Mouse (Mus musculus) ES-Bruce4 (cell line): ENCODE data around the gene Ulk4. TPM values are rescaled to one million over a fixed set of nuclear protein-coding genes. Genes with fewer than 3 reads are reported as not detected.

Experiments used
- H3K27ac ChIP-seq: 2 replicates; pipeline ENCODE4 v1.5.1; 2012; ENCODE audit warnings: low read length, inconsistent platforms; ENCODE audit not compliant: insufficient read depth
- H3K27me3 ChIP-seq: 2 replicates; pipeline ENCODE4 v1.6.1; 2012; ENCODE audit warnings: mild to moderate bottlenecking, low read length, inconsistent platforms; ENCODE audit not compliant: control insufficient read depth, poor library complexity, insufficient read depth, severe bottlenecking
- H3K36me3 ChIP-seq: 2 replicates; pipeline ENCODE4 v1.6.1; 2012; ENCODE audit warnings: inconsistent platforms, mild to moderate bottlenecking, low read length, moderate library complexity; ENCODE audit not compliant: control insufficient read depth, poor library complexity, insufficient read depth, severe bottlenecking
- H3K4me1 ChIP-seq: one replicate; pipeline ENCODE4 v1.8.1; 2011; ENCODE audit warnings: low read length; ENCODE audit not compliant: control insufficient read depth, insufficient read depth
- H3K4me3 ChIP-seq: 2 replicates; pipeline ENCODE4 v1.5.1; 2011; ENCODE audit warnings: low read depth, mild to moderate bottlenecking, low read length
- H3K9ac ChIP-seq: 2 replicates; pipeline ENCODE4 v1.6.1; 2012; ENCODE audit warnings: low read depth, mild to moderate bottlenecking, inconsistent platforms; ENCODE audit not compliant: poor library complexity, severe bottlenecking
- H3K9me3 ChIP-seq: replicated peaks from 2 replicates; pipeline ENCODE4 v1.6.1; 2012; ENCODE audit warnings: mild to moderate bottlenecking, low read length, inconsistent platforms; ENCODE audit not compliant: control insufficient read depth, poor library complexity, insufficient read depth, severe bottlenecking
- CTCF ChIP-seq: IDR thresholded peaks from one replicate; pipeline ENCODE4 v1.8.1; 2011; ENCODE audit warnings: low read depth, low read length
- EP300 ChIP-seq: IDR thresholded peaks from 2 replicates; pipeline ENCODE4 v1.6.1; 2011; ENCODE audit warnings: low read depth, low read length; ENCODE audit not compliant: insufficient read depth
- POLR2A ChIP-seq: IDR thresholded peaks from one replicate; pipeline ENCODE4 v1.8.1; 2011; ENCODE audit warnings: low read length; ENCODE audit not compliant: insufficient read depth
- polyA plus RNA-seq: library from polyadenylated mRNA; stranded (reverse); fragments of >200 nt; gene quantifications from 2 replicates; pipeline ENCODE4 v1.2.4, GENCODE M21; 2011; ENCODE audit warnings: low read depth; ENCODE audit not compliant: missing spikeins, insufficient read depth, insufficient read length

Ulk4 gene
- polyA plus RNA-seq, 1 experiment = 3.3 TPM

GRCm38 (mm10) chr9:121196473-121196872 lies 80.5 kb downstream of the Ulk4 start:
- H3K27me3 ChIP-seq = no peaks in the 10 kb centered on the region
- H3K4me1 ChIP-seq = no peaks in the 10 kb centered on the region
- no peaks in the 10 kb centered on the region for H3K36me3 ChIP-seq
- H3K9me3 ChIP-seq = no peaks in the 10 kb centered on the region
- TF ChIP-seq EP300 (no peak), CTCF (no peak), POLR2A (no peak)
- H3K4me3 ChIP-seq = no peak overlapping the region
- no peak overlapping the region for H3K27ac ChIP-seq
- H3K9ac ChIP-seq = no peak overlapping the region

- no peak overlapping the region for H3K9ac ChIP-seq
- no peaks in the 10 kb centered on the region for H3K27me3 ChIP-seq
- TF ChIP-seq POLR2A (no peak), CTCF (no peak), EP300 (no peak)
- no peaks in the 10 kb centered on the region for H3K4me1 ChIP-seq
- H3K36me3 ChIP-seq = no peaks in the 10 kb centered on the region
- H3K9me3 ChIP-seq = no peaks in the 10 kb centered on the region
- H3K27ac ChIP-seq = no peak overlapping the region
- H3K4me3 ChIP-seq = no peak overlapping the region
Measured at GRCm38 (mm10) chr9:121195106-121195505, 81.9 kb downstream of the Ulk4 start.

- H3K4me3 ChIP-seq = no peak overlapping the region
- TF ChIP-seq POLR2A = no peak
- no peak for TF ChIP-seq CTCF
- no peak for TF ChIP-seq EP300
Measured at GRCm38 (mm10) chr9:121192601-121193370, 84.2 kb downstream of the Ulk4 start.

GRCm38 (mm10) chr9:121187811-121188210 lies 89.2 kb downstream of the Ulk4 start:
- H3K4me1 ChIP-seq = no peaks in the 10 kb centered on the region
- H3K9me3 ChIP-seq = no peaks in the 10 kb centered on the region
- no peaks in the 10 kb centered on the region for H3K27me3 ChIP-seq
- H3K36me3 ChIP-seq = no peaks in the 10 kb centered on the region
- no peak overlapping the region for H3K27ac ChIP-seq
- H3K4me3 ChIP-seq = no peak overlapping the region
- TF ChIP-seq EP300 (no peak), CTCF (no peak), POLR2A (no peak)
- no peak overlapping the region for H3K9ac ChIP-seq

More at GRCm38 (mm10) chr9:121192601-121193370, 84.2 kb downstream of the Ulk4 start:
- H3K27ac ChIP-seq = no peak overlapping the region
- H3K27me3 ChIP-seq = no peaks in the 10 kb centered on the region
- no peaks in the 10 kb centered on the region for H3K4me1 ChIP-seq
- H3K9ac ChIP-seq = no peak overlapping the region
- no peaks in the 10 kb centered on the region for H3K36me3 ChIP-seq
- H3K9me3 ChIP-seq = no peaks in the 10 kb centered on the region

GRCm38 (mm10) chr9:121185796-121186195 lies 91.2 kb downstream of the Ulk4 start:
- Histone ChIP-seq H3K4me1 (no peaks in the 10 kb centered on the region), H3K9ac (no peak overlapping the region), H3K9me3 (no peaks in the 10 kb centered on the region), H3K27me3 (no peaks in the 10 kb centered on the region), H3K4me3 (no peak overlapping the region), H3K36me3 (no peaks in the 10 kb centered on the region), H3K27ac (no peak overlapping the region)
- TF ChIP-seq CTCF (no peak), EP300 (no peak)

- no peak overlapping the region for H3K27ac ChIP-seq
- H3K9ac ChIP-seq = no peak overlapping the region
- no peaks in the 10 kb centered on the region for H3K4me1 ChIP-seq
- no peaks in the 10 kb centered on the region for H3K36me3 ChIP-seq
- no peaks in the 10 kb centered on the region for H3K27me3 ChIP-seq
- no peak for TF ChIP-seq CTCF
- no peak for TF ChIP-seq POLR2A
- no peak for TF ChIP-seq EP300
- H3K9me3 ChIP-seq = peaks cover 5% of the 10 kb centered on the region
- H3K4me3 ChIP-seq = no peak overlapping the region
Measured at GRCm38 (mm10) chr9:121176350-121176749, 100.6 kb downstream of the Ulk4 start.
